Mouse (Mus musculus) CH12.LX (cell line): ENCODE results near the gene Med18. TPM values are rescaled to one million over a fixed set of nuclear protein-coding genes. Genes with fewer than 3 reads are reported as not detected.

ENCODE experiments used
- DNase-seq: peaks from one replicate; pipeline ENCODE4 v3.0.0-alpha.2; 2013; ENCODE audit errors: extremely low read depth
- H3K27ac ChIP-seq: 2 replicates; pipeline ENCODE4 v1.5.1; 2012; ENCODE audit warnings: low read depth, mild to moderate bottlenecking, control low read depth, moderate library complexity; ENCODE audit not compliant: insufficient read depth
- H3K27me3 ChIP-seq: replicated peaks from 2 replicates; pipeline ENCODE3; 2012; ENCODE audit warnings: inconsistent platforms
- H3K36me3 ChIP-seq, 2 experiments: replicated peaks in 1 of 2; 2 replicates each; pipeline versions ENCODE3 to v1.6.1; 2012; ENCODE audit warnings: inconsistent platforms in 1 of 2, low read length in 1 of 2, mild to moderate bottlenecking in 1 of 2, mixed read lengths in 1 of 2, moderate library complexity in 1 of 2; ENCODE audit not compliant: control insufficient read depth in 1 of 2, insufficient read depth in 1 of 2
- H3K4me1 ChIP-seq, 2 experiments: 2 replicates each; pipeline ENCODE4 v1.6.1; 2012; ENCODE audit warnings: inconsistent platforms in 1 of 2, moderate library complexity in 1 of 2; ENCODE audit not compliant: insufficient read depth in 2 of 2, control insufficient read depth in 1 of 2
- H3K4me2 ChIP-seq: 2 replicates; pipeline ENCODE4 v1.6.1; 2012; ENCODE audit warnings: low read depth, mild to moderate bottlenecking, control low read depth; ENCODE audit not compliant: poor library complexity, insufficient read depth, severe bottlenecking
- H3K4me3 ChIP-seq, 3 experiments: fragments of 150-350 bp in 1 of 3; sonication (generic) in 1 of 3; replicated peaks in 1 of 3; 2 replicates each; pipeline versions ENCODE3 to v1.5.1; 2011 to 2012; ENCODE audit warnings: low read depth in 2 of 3, low read length in 2 of 3, mild to moderate bottlenecking in 2 of 3, moderate library complexity in 2 of 3, control low read depth in 1 of 3, improper control_type of control experiment in 1 of 3, inconsistent platforms in 1 of 3, mixed read lengths in 1 of 3; ENCODE audit not compliant: poor library complexity in 1 of 3
- H3K79me2 ChIP-seq: replicated peaks from 2 replicates; pipeline ENCODE4 v1.6.1; 2012; ENCODE audit warnings: mild to moderate bottlenecking, moderate library complexity; ENCODE audit not compliant: control insufficient read depth, poor library complexity, insufficient read depth, severe bottlenecking; ENCODE audit errors: extremely low read depth
- H3K9ac ChIP-seq: 2 replicates; pipeline ENCODE4 v1.6.1; 2012; ENCODE audit warnings: low read depth, mild to moderate bottlenecking, control low read depth, moderate library complexity; ENCODE audit not compliant: insufficient read depth
- H3K9me3 ChIP-seq: replicated peaks from 2 replicates; pipeline ENCODE3; 2012; ENCODE audit warnings: low read length, inconsistent platforms, mixed read lengths
- BHLHE40 ChIP-seq: IDR thresholded peaks from 2 replicates; pipeline ENCODE4 v1.6.1; 2011; ENCODE audit warnings: mild to moderate bottlenecking, low read depth, low read length, improper control_type of control experiment
- CHD2 ChIP-seq: IDR thresholded peaks from 2 replicates; pipeline ENCODE4 v1.6.1; 2011; ENCODE audit warnings: low read length, improper control_type of control experiment
- EP300 ChIP-seq: IDR thresholded peaks from 2 replicates; pipeline ENCODE4 v1.6.1; 2011; ENCODE audit warnings: low read length, improper control_type of control experiment
- ETS1 ChIP-seq: conservative IDR thresholded peaks from 2 replicates; pipeline ENCODE4 v1.6.1; 2012; ENCODE audit warnings: low read depth, mild to moderate bottlenecking, inconsistent platforms, low read length, improper control_type of control experiment, moderate library complexity
- JUND ChIP-seq: conservative IDR thresholded peaks from 2 replicates; pipeline ENCODE4 v1.6.1; 2011; ENCODE audit warnings: low read depth, low read length, improper control_type of control experiment
- MAX ChIP-seq: IDR thresholded peaks from 2 replicates; pipeline ENCODE4 v1.6.1; 2011; ENCODE audit warnings: low read length, improper control_type of control experiment
- MXI1 ChIP-seq: IDR thresholded peaks from 2 replicates; pipeline ENCODE4 v1.6.1; 2011; ENCODE audit warnings: mild to moderate bottlenecking, low read depth, low read length, improper control_type of control experiment
- MYC ChIP-seq: IDR thresholded peaks from 2 replicates; pipeline ENCODE4 v1.6.1; 2011; ENCODE audit warnings: low read depth, mild to moderate bottlenecking, improper control_type of control experiment, low read length
- POLR2A ChIP-seq: IDR thresholded peaks from 2 replicates; pipeline ENCODE4 v1.6.1; 2011; ENCODE audit warnings: low read depth, mild to moderate bottlenecking, improper control_type of control experiment, low read length
- POLR2AphosphoS2 ChIP-seq: IDR thresholded peaks from 2 replicates; pipeline ENCODE4 v1.6.1; 2011; ENCODE audit warnings: low read depth, low read length, improper control_type of control experiment
- RAD21 ChIP-seq: IDR thresholded peaks from 2 replicates; pipeline ENCODE4 v1.6.1; 2011; ENCODE audit warnings: low read depth, mild to moderate bottlenecking, low read length, improper control_type of control experiment, moderate library complexity
- RCOR1 ChIP-seq: conservative IDR thresholded peaks from 2 replicates; pipeline ENCODE4 v1.6.1; 2012; ENCODE audit warnings: low read depth, mild to moderate bottlenecking, inconsistent platforms, low read length, improper control_type of control experiment
- SIN3A ChIP-seq: IDR thresholded peaks from 2 replicates; pipeline ENCODE4 v1.6.1; 2012; ENCODE audit warnings: low read length, improper control_type of control experiment, inconsistent platforms
- TCF12 ChIP-seq: IDR thresholded peaks from 2 replicates; pipeline ENCODE4 v1.6.1; 2014; ENCODE audit warnings: low read depth, mild to moderate bottlenecking, inconsistent platforms, low read length, improper control_type of control experiment
- UBTF ChIP-seq: IDR thresholded peaks from 2 replicates; pipeline ENCODE4 v1.6.1; 2012; ENCODE audit warnings: low read depth, mild to moderate bottlenecking, inconsistent platforms, low read length, improper control_type of control experiment, moderate library complexity
- USF1 ChIP-seq: IDR thresholded peaks from 2 replicates; pipeline ENCODE4 v1.6.1; 2014; ENCODE audit warnings: low read depth, mild to moderate bottlenecking, inconsistent platforms, low read length, improper control_type of control experiment
- ZKSCAN1 ChIP-seq: IDR thresholded peaks from 2 replicates; pipeline ENCODE4 v1.6.1; 2012; ENCODE audit warnings: low read depth, inconsistent platforms, low read length, improper control_type of control experiment, borderline replicate concordance
- ZMIZ1 ChIP-seq: IDR thresholded peaks from 2 replicates; pipeline ENCODE4 v1.6.1; 2012; ENCODE audit warnings: low read depth, mild to moderate bottlenecking, inconsistent platforms, low read length, improper control_type of control experiment
- dilution Hi-C: fragments of 300-500 bp; cut with MboI; formaldehyde crosslinking; loops from 2 replicates; pipeline ENCODE4 v1.14.3; 2020; ENCODE audit warnings: low sequenced_read_pairs; ENCODE audit not compliant: extremely low pct_unique_long_range_greater_than_20kb, extremely low pct_ligation_motif_present
- in situ Hi-C: fragments of 300-500 bp; cut with MboI; formaldehyde crosslinking; loops from 3 replicates; pipeline ENCODE4 v1.14.3; 2019; ENCODE audit warnings: low sequenced_read_pairs, low pct_ligation_motif_present, low pct_unique_long_range_greater_than_20kb, mixed read lengths
- polyA plus RNA-seq: library from polyadenylated mRNA; unstranded; fragments of >175 nt; gene quantifications from 2 replicates; pipeline ENCODE4 v1.2.1, GENCODE M21; 2012; ENCODE audit warnings: low read depth; ENCODE audit not compliant: insufficient read length
- total RNA-seq, 2 experiments: library from RNA; depleted of rRNA; stranded (reverse); fragments of 300-350 nt in 1 of 2; fragments of >200 nt in 1 of 2; gene quantifications; 2 replicates each; pipeline ENCODE4 v1.2.3; 2012 to 2014

The Med18 gene
- total and polyA plus RNA-seq, 3 experiments: 12.7 to 17.6 (median 15.5) TPM

- Histone ChIP-seq H3K79me2 (no peaks in the 10 kb centered on the region; the same call in 1 of the 2 replicates), H3K9ac (no peak overlapping the region), H3K36me3 (no peaks in the 10 kb centered on the region), H3K4me3 (no peak overlapping the region), H3K4me1 (peaks cover 0 to 6% of the 10 kb centered on the region in 2 experiments; a peak in 2 of 4 replicates), H3K27me3 (no peaks in the 10 kb centered on the region), H3K27ac (no peak overlapping the region), H3K4me2 (no peak overlapping the region), H3K9me3 (no peaks in the 10 kb centered on the region)
- DNase-seq: no peak
- dilution Hi-C loops (no loop called here), in situ Hi-C loops (no loop called here)
- TF ChIP-seq USF1 (no peak), MYC (no peak), MXI1 (no peak), POLR2AphosphoS2 (no peak), UBTF (no peak), CHD2 (no peak), POLR2A (no peak), ZMIZ1 (no peak), SIN3A (no peak), TCF12 (no peak), EP300 (no peak), RAD21 (no peak), ZKSCAN1 (no peak), JUND (no peak), BHLHE40 (no peak)
Observed at GRCm38 (mm10) chr4:132477833-132478232, 14.1 kb upstream of the Med18 start.

DNA sequence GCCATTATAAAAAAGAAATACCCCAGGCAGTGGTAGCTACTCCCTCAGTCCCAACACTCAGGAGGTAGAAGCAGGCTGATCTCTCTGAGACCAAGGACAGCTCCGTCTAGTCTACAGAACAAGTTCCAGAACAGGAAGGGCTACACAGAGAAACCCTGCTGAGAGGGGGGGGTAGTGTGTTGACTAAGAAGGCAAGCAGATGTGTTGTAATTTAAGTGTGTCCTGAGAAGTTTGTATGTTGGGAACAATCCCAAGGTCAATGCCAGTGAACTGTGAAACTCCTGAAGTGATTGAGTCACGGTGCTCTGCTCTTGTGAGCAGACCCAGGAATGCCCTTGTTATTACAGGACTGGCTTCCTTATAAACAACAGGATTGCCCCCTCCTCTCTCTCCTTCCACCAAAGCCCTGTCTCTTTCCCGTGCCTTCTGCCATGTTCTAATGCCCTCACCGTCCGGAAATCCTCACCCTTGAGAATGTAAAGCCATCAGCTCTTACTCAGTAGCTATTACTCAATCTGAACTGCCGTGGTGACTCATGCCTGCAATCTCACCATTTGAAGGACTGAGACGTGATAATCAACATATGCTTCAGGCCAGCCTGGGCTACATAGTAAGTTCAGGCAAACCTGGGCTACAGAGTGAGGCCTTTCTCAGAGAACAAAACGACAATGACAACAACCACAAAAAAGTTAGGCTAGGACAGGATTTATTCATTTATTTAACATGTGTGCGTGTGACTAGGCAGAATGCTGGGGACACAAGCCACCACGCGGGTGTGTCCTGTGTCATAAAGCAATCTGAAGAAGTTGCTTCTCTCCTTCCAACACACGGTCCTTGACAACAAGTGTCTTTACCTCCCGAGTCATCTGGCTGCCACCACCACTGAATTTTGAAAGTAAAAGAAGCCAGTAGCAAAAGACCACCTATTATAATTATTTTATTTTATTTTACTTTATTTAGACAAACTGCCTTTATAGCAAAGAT, 12.5 kb upstream of the Med18 start:
- Histone ChIP-seq H3K36me3 (no peaks in the 10 kb centered on the region), H3K4me2 (no peak overlapping the region), H3K4me1 (peaks cover 0 to 6% of the 10 kb centered on the region in 2 experiments; a peak in 2 of 4 replicates), H3K9ac (no peak overlapping the region), H3K4me3 (no peak overlapping the region), H3K27ac (no peak overlapping the region), H3K79me2 (no peaks in the 10 kb centered on the region; the same call in 1 of the 2 replicates), H3K9me3 (no peaks in the 10 kb centered on the region), H3K27me3 (no peaks in the 10 kb centered on the region)
- in situ Hi-C loops: no loop called here
- TF ChIP-seq MAX (no peak), RCOR1 (no peak), POLR2A (no peak), MYC (no peak), JUND (no peak), CHD2 (no peak), ETS1 (no peak), RAD21 (no peak)
- DNase-seq: no peak
- dilution Hi-C loops: no loop called here
